Mouse (Mus musculus): ENCODE measurements around the gene Foxred1. TPM values are rescaled to one million over a fixed set of nuclear protein-coding genes. Genes with fewer than 3 reads are reported as not detected.

Gene Foxred1
- polyA plus RNA-seq, 1 experiment from 2014 or later = 27.2 TPM

DNA sequence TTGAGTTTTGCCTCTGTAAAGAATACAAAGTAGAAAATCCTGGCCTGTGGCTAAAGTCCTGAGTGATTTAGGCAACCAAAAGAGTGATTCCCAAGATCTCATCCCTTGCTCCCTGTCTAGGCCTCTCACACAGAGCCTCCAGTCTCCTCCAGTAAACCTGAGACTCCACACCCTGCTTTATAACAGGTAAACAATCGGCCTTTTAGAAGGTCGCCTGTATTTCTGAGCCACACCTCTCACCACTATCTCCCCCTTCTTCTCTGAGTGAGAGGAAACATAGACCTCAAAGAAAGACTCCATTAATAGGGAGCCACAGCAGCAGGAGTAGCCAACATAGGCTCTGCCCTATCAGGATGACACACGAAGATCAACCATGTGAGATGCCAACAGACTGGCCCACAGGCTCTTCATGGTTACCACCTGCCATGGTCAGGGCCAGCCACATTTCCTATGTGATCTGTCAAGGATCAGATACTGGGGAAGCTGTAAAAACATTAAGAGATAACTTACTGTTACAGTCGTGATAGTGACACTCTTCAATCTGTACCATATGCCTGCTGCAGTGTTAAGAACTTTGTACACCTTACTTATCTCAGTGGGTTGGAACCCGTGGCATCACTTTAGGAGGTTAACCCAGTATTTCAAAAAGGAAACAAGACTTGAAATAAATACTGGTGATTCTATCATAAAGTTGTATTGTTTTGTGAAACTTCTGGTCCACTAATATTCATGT, 46.5 kb downstream of the Foxred1 start:
- WGBS = 81% methylated on average over 5 of the region's 5 CpGs
- Histone ChIP-seq H3K4me2 (ENCODE audit: low read depth, low read length) (no peak overlapping the region), H3K36me3 (ENCODE audit: control insufficient read depth, insufficient read depth, low read length) (0 out of 2 replicates have a peak, but pooled peaks cover 5% of the 10 kb centered on the region), H3K27me3 (replicated peaks; ENCODE audit: control insufficient read depth, insufficient read depth, low read length) (no peaks in the 10 kb centered on the region), H3K4me1 (ENCODE audit: control insufficient read depth, insufficient read depth, low read length) (no peaks in the 10 kb centered on the region), H3K4me3 (ENCODE audit: low read depth, low read length) (no peak overlapping the region), H3K9ac (ENCODE audit: low read depth, low read length) (no peak overlapping the region), H3K27ac (replicated peaks; ENCODE audit: low read depth, low read length) (no peak overlapping the region), H3K9me3 (ENCODE audit: control insufficient read depth, low read length) (no peaks in the 10 kb centered on the region)
- DNase-seq (ENCODE audit: low spot score) (no peak), ATAC-seq (ENCODE audit: low read depth) (no peak)

DNA sequence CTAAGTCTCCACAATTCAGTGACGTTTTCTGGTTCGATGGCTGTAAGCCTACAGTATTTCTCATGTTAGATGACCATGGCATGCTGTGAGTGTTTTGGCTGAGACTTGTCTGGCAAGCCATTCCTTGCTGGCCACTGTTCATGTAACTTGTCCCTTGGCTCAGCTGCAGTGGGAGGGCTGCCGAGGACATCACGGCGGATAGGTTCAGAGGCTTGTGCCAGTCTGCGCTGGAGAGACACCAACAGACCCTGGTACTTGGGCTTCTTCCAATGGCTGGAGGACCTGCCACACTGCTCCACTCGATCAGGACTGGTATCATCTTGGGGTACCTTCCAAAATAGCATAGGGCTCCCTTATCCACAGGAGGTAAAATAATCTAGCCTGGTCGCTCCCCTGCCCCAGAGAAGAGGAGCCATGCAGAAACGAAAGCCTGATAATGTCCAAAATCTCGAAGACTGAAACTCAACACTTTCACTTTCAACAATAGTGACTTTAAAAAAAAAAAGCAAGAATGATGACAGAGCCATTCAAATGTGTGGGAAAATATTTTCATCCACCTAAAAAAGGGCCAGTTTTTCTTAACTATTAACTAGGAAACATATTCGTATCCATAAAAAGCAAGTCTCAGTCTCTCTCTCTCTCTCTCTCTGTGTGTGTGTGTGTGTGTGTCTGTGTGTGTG, 47.7 kb downstream of the Foxred1 start:
- 91% methylated on average over 11 of the region's 11 CpGs for WGBS
- H3K4me1 ChIP-seq (ENCODE audit: control insufficient read depth, insufficient read depth, low read length) = no peaks in the 10 kb centered on the region
- DNase-seq (ENCODE audit: low spot score) = no peak
- no peak overlapping the region for H3K9ac ChIP-seq (ENCODE audit: low read depth, low read length)
- H3K36me3 ChIP-seq (ENCODE audit: control insufficient read depth, insufficient read depth, low read length) = 0 out of 2 replicates have a peak, but pooled peaks cover 5% of the 10 kb centered on the region
- H3K27ac ChIP-seq (replicated peaks; ENCODE audit: low read depth, low read length) = no peak overlapping the region
- H3K4me2 ChIP-seq (ENCODE audit: low read depth, low read length) = no peak overlapping the region
- H3K4me3 ChIP-seq (ENCODE audit: low read depth, low read length) = no peak overlapping the region
- H3K9me3 ChIP-seq (ENCODE audit: control insufficient read depth, low read length) = no peaks in the 10 kb centered on the region
- H3K27me3 ChIP-seq (replicated peaks; ENCODE audit: control insufficient read depth, insufficient read depth, low read length) = no peaks in the 10 kb centered on the region
- no peak for ATAC-seq (ENCODE audit: low read depth)

DNA sequence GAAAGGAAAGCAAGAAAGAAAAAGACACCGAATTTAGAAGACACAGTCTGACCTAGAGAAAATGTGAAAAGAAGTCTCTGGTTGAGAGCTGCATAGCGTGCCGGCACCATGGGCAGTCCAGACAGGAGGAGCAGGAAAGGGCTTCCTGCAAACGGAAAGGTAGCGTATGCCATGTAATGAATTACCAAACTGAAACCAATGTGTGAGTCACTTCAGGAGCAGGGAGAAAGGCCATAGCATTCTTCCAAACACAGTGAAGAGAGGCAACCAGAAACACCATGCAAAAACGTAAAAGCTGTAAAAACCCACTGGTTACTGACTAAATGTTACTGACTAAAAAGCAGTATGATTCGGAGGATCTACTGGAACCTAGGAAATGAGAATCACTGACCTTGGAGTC, 49.1 kb downstream of the Foxred1 start:
- DNase-seq (ENCODE audit: low spot score) (no peak), ATAC-seq (ENCODE audit: low read depth) (no peak)
- no peak overlapping the region for H3K27ac ChIP-seq (replicated peaks; ENCODE audit: low read depth, low read length)
- peaks cover 2% of the 10 kb centered on the region; the same call in 1 of the 2 replicates for H3K4me1 ChIP-seq (ENCODE audit: control insufficient read depth, insufficient read depth, low read length)
- H3K9me3 ChIP-seq (ENCODE audit: control insufficient read depth, low read length) = no peaks in the 10 kb centered on the region
- H3K36me3 ChIP-seq (ENCODE audit: control insufficient read depth, insufficient read depth, low read length) = 0 out of 2 replicates have a peak, but pooled peaks cover 5% of the 10 kb centered on the region
- no peak overlapping the region for H3K4me3 ChIP-seq (ENCODE audit: low read depth, low read length)
- no peak overlapping the region for H3K4me2 ChIP-seq (ENCODE audit: low read depth, low read length)
- WGBS = 88% methylated on average over 7 of the region's 7 CpGs
- no peaks in the 10 kb centered on the region for H3K27me3 ChIP-seq (replicated peaks; ENCODE audit: control insufficient read depth, insufficient read depth, low read length)
- no peak overlapping the region for H3K9ac ChIP-seq (ENCODE audit: low read depth, low read length)

DNA sequence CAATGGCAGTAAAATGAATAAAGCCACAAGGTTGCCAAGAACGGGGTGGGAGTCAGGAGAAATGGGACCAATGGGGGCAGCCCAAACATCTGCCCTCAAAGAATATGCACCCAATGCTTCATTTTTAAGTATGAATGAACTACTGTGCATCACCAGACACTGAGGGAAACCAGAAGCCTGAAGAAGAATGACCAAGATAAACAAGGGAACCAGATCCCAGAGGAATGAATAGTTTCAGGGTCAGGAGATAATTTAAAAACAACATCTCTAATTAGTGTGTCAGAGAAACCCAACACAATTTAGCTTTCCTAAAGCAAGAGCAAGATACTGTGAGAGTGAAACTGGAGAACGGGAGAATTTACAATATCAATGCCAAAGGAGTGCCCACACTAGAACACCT, 50.2 kb downstream of the Foxred1 start:
- 0 out of 2 replicates have a peak, but pooled peaks cover 5% of the 10 kb centered on the region for H3K36me3 ChIP-seq (ENCODE audit: control insufficient read depth, insufficient read depth, low read length)
- no peaks in the 10 kb centered on the region for H3K9me3 ChIP-seq (ENCODE audit: control insufficient read depth, low read length)
- no peak for DNase-seq (ENCODE audit: low spot score)
- 60% methylated on average over 2 of the region's 2 CpGs for WGBS
- ATAC-seq (ENCODE audit: low read depth) = no peak
- H3K4me2 ChIP-seq (ENCODE audit: low read depth, low read length) = no peak overlapping the region
- no peak overlapping the region for H3K4me3 ChIP-seq (ENCODE audit: low read depth, low read length)
- no peaks in the 10 kb centered on the region for H3K27me3 ChIP-seq (replicated peaks; ENCODE audit: control insufficient read depth, insufficient read depth, low read length)
- peaks cover 8% of the 10 kb centered on the region for H3K4me1 ChIP-seq (ENCODE audit: control insufficient read depth, insufficient read depth, low read length)
- H3K9ac ChIP-seq (ENCODE audit: low read depth, low read length) = no peak overlapping the region
- H3K27ac ChIP-seq (replicated peaks; ENCODE audit: low read depth, low read length) = no peak overlapping the region

DNA sequence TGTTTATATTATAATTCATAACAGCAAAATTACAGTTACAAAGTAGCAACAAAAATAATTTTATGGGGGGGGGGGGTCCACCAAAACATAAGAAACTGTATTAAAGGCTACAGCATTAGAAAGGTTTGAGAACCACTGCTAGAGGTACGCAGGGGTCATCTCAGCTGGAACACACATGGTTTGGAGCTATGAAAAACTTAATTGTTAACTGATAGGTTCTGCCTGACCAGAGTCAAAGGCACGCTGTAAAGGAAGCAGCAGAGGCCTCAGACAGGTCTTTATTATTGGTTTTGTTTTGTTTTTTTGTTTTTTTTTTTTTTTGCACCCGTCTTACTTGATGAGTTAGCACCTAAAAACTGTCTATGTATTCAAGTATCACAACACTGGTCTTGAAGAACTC, 52.4 kb downstream of the Foxred1 start:
- DNase-seq (ENCODE audit: low spot score) = no peak
- H3K4me2 ChIP-seq (ENCODE audit: low read depth, low read length) = no peak overlapping the region
- no peak for ATAC-seq (ENCODE audit: low read depth)

DNA sequence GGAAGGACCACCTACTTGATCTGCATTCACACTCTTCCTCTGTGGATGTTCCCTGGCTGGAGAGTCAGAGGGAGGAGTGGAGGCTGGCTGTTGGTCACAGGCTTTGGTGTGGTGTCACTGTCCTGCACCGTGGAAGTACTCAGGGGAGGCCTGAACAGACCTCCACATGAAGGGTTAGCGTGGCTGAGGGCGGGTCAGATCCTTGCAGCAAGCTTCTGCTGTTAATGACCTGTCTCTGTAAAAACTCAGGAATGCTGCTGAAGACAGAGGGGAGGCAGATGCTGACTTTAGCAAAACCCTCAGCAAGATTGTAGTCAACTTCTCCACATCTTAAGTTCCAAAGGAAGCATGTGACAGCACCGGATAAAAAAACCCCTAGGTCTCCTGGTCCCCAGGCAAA, 54.0 kb downstream of the Foxred1 start:
- Histone ChIP-seq H3K9ac (ENCODE audit: low read depth, low read length) (no peak overlapping the region), H3K9me3 (ENCODE audit: control insufficient read depth, low read length) (no peaks in the 10 kb centered on the region), H3K27ac (replicated peaks; ENCODE audit: low read depth, low read length) (peak overlapping the region; percentile 73), H3K4me1 (ENCODE audit: control insufficient read depth, insufficient read depth, low read length) (peaks cover 8% of the 10 kb centered on the region), H3K36me3 (ENCODE audit: control insufficient read depth, insufficient read depth, low read length) (no peaks in the 10 kb centered on the region), H3K4me2 (ENCODE audit: low read depth, low read length) (no peak overlapping the region), H3K4me3 (ENCODE audit: low read depth, low read length) (no peak overlapping the region), H3K27me3 (replicated peaks; ENCODE audit: control insufficient read depth, insufficient read depth, low read length) (no peaks in the 10 kb centered on the region)
- no peak; the same call in 1 of the 2 replicates for ATAC-seq (ENCODE audit: low read depth)
- no peak for DNase-seq (ENCODE audit: low spot score)
- 77% methylated on average over 4 of the region's 4 CpGs for WGBS

More for the DNA sequence above, 52.4 kb downstream of the Foxred1 start:
- Histone ChIP-seq H3K27me3 (replicated peaks; ENCODE audit: control insufficient read depth, insufficient read depth, low read length) (no peaks in the 10 kb centered on the region), H3K9me3 (ENCODE audit: control insufficient read depth, low read length) (no peaks in the 10 kb centered on the region), H3K9ac (ENCODE audit: low read depth, low read length) (no peak overlapping the region), H3K27ac (replicated peaks; ENCODE audit: low read depth, low read length) (no peak overlapping the region), H3K4me1 (ENCODE audit: control insufficient read depth, insufficient read depth, low read length) (peaks cover 8% of the 10 kb centered on the region), H3K36me3 (ENCODE audit: control insufficient read depth, insufficient read depth, low read length) (0 out of 2 replicates have a peak, but pooled peaks cover 5% of the 10 kb centered on the region), H3K4me3 (ENCODE audit: low read depth, low read length) (no peak overlapping the region)
- WGBS = 63% methylated on average over 3 of the region's 3 CpGs

DNA sequence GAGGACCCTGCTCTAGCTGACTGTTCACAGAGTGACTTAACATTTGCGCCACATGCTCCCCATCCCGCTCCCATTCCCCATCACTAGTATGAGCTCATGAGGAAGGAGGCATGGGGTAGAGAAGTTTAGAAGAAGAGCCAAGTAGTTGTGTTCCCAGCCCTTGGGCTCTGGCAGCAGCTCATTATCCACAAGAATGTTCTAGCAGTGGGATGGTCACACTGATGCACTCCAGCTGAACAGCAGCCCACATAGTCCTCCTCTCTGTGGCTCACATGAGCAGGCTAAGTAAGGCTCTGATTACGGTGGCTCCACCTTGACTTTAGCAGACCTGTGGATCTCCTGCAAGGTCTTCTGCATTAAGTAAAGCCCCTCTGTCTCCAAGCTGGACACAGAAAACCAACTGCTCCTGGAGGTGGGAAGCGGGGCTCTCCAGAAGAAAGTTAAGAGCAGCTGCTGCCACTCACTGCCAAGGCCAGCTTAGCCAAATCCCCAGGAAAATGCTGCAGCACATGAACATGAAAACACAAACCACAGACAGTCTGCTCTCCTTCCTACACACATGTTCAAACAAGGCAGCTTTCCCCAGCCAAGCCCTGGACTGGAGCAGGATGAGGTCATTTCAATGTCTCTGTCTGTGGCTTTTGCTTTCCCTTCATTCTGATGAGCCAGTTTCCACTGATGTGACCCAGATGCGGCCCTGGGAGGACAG, 54.7 kb downstream of the Foxred1 start:
- Histone ChIP-seq H3K9me3 (ENCODE audit: control insufficient read depth, low read length) (no peaks in the 10 kb centered on the region), H3K4me2 (ENCODE audit: low read depth, low read length) (no peak overlapping the region), H3K36me3 (ENCODE audit: control insufficient read depth, insufficient read depth, low read length) (no peaks in the 10 kb centered on the region), H3K27me3 (replicated peaks; ENCODE audit: control insufficient read depth, insufficient read depth, low read length) (no peaks in the 10 kb centered on the region), H3K27ac (replicated peaks; ENCODE audit: low read depth, low read length) (peak overlapping the region; percentile 73), H3K4me1 (ENCODE audit: control insufficient read depth, insufficient read depth, low read length) (peaks cover 8% of the 10 kb centered on the region), H3K4me3 (ENCODE audit: low read depth, low read length) (no peak overlapping the region), H3K9ac (ENCODE audit: low read depth, low read length) (no peak overlapping the region)
- DNase-seq (ENCODE audit: low spot score) = peak; percentile 84
- ATAC-seq (ENCODE audit: low read depth) = peak; percentile 86
- 69% methylated on average over 5 of the region's 5 CpGs for WGBS

Measured in embryonic facial prominence, embryonic 14.5 days (tissue).